Mouse (Mus musculus) cerebellum, adult 9-11 months (tissue): ENCODE results near the gene Btnl6.
"Not testable (repeated sequence)": the region's sequence is repeated elsewhere in the genome, so short reads cannot be mapped to it uniquely, and the experiment has no call there.

Source experiments
- DNase-seq: peaks from one replicate; pipeline ENCODE4 v3.0.0; 2022

The Btnl6 gene

GRCm38 (mm10) chr17:34517252-34517651, at the start of gene Btnl6:
TSS of gene Btnl6 (minus strand) at chr17:34517352.
- no peak for DNase-seq

DNA sequence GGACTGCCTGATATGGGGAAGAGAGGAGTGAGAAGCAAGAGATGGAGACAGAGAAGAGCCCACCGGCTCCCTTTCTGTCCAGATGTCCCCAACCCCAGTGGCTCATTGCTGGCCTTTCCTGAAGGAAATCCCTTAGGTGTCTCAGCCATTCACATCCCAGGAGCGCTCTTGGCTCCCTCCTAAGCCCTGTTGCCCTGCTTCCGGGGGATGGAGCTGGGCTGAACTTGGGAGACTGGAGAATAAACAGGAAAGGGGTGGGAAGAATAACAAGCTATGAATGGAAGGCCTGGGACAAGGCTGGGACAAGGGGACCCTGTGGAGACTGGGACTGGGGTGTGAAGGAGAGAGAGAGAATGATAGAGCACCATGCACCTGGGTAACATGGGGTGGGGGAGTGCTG, 47.6 kb upstream of the Btnl6 start:
- DNase-seq = no peak

DNA sequence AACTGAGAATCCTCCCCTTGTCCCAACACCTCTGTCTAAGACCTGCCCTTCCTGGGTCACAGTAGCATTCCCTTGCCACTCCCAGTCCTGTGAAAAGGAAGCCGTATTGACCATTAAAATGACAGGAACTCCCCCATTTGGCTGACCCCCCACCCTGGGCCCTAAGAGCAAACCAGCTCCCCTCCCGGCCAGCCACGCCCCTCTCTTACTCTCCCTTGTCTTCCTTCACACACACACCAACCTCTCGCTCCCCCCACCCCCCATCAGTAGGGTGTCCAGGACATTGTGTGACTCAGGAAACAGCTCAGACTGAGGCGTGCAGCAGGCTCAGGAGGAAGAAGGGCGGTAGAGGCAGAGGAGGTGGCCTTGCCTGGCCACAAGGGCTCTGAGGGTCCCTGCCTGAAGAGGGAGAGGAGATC, 46.9 kb upstream of the Btnl6 start, which contains the start of gene Notch4:
Gene Notch4, plus strand, starts transcription at position 266 of the 419 bp plus-strand sequence.
- DNase-seq = no peak

- DNase-seq = no peak
Observed at GRCm38 (mm10) chr17:34563354-34563753, 46.2 kb upstream of the Btnl6 start.

DNA sequence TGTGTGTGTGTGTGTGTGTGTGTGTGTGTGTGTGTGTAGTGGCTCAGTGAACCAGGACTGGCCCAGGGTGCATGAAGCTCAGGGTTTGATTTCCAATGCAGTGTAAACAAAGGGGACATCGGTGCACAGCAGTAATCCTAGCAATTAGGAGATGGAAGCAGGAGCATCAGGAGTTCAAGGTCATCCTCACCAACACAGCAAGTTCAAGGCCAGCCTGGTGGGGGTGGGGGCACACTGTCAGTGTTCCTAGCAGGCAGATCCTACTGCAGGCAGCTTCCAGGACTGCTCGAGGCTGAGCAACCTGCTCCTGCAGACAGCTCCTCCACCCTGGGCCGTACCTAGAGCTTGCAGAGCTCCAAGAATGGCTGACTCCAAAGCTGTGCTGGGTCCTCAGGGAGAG, 45.4 kb upstream of the Btnl6 start:
- DNase-seq = no peak

DNA sequence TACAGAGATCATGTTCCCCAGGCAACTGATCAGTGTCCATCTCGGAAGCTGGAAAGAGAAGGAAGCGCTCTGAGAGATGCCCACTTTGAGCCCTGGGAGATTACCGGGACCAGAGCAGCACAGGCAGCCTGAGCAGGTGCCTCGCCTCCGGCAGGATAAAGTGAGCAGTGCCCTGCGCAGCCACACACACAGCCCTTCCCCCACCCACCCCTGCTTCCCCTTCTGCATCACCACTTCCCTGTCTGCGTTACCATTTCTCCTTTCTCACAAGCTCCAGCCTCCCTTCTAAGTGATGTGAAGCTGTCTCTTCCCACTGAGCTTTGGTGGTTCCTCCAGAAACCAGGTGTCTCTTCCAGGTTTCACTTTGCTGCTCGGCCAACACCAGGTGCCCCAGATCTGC, 44.0 kb upstream of the Btnl6 start:
- no peak for DNase-seq

GRCm38 (mm10) chr17:34560438-34560837, 43.3 kb upstream of the Btnl6 start:
- DNase-seq = no peak

DNA sequence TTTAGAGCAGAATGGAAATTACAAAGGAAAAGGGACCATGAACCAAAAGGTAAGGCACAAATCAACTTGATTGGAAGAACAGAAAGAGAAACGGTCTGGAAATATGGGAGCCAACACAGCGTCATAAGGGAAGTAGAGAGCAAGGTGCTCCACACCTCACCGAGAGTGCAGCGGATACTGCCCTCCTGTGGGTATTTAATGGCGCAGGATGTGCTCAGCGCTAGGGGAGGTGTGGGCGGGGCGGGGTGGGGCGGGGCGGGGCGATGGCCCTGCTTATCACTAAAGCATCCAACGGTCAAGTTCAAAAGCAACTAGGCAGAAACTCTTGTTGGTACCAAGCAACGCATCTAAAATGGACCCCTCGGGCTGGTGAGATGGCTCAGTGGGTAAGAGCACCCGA, 42.7 kb upstream of the Btnl6 start:
- DNase-seq = no peak

DNA sequence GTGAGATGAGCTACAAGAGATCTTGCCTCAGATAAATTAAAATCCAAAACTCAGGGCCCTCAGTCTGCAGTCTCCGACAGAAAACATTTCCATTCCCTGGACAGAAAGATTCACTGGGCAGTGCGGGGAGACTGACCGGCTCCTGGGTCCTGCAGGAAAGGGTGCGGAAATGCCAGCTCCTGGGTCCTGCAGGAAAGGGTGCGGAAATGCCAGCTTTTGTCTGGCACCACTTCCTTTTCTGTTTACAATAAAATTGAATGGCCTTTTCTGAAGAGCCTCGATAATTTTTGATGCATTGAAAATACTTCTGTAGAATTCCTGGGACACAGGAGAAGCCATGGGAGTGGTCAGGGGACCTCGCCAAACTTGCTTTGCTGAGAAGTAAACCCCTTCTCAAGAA, 42.0 kb upstream of the Btnl6 start:
- no peak for DNase-seq

DNA sequence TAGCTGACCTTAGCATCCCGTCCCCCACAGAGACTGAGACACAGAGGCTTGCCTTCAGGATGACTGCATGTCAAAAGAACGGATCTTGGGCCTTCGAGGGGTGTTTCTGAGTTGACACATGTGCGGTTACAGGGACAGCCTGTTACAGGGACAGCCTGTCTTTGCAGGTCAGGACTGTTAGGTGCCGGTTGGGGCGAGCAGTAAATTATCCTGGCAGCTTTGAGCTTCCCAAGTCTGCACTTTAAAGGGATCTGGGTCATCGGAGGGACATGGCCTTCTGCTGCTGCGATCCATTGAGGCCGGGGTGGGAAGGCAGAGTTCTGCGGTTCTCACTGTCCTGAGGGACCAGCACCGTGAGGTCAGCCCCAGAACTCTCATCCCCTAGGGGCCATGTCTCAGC, 40.3 kb upstream of the Btnl6 start:
- no peak for DNase-seq

DNA sequence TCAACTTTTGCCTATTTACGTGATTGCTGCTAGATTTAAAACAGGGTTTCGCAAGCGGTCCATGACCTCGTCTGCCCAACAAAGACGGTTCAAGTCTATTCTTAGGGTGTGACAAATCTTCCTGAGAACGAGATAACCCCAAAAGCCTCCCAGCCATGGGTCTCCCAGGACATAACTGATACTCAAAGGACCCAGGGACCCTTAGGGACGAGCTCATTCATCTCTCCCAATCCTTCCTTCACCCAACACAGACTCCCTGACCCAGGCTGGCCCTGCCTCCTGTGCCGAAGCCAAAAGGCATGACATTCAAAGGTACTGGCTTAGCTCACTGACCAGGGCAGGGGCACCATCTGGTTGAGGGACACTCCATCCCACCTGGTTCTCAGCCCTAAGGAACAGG, 39.3 kb upstream of the Btnl6 start:
- no peak for DNase-seq

GRCm38 (mm10) chr17:34555483-34555882, 38.3 kb upstream of the Btnl6 start:
- peak; percentile 44 for DNase-seq

DNA sequence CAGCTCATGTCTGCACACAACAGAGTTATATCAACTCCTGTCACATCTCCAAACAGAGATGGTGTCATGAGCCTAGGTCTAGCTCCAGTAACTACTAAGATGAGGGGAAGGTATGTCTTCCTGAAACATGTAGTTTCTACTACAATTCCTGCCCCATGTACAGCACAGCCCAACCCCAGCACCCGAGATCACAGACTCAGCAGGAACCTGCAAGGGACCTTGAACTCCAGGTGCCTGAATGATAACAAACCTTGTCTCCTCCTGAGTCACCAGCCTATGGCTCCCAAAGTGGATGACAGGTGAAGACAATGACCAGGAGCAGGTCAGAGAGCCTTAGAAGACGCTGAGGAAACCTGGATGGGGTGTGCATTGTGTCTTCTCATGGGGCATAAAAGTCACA, 32.7 kb upstream of the Btnl6 start:
- no peak for DNase-seq

DNA sequence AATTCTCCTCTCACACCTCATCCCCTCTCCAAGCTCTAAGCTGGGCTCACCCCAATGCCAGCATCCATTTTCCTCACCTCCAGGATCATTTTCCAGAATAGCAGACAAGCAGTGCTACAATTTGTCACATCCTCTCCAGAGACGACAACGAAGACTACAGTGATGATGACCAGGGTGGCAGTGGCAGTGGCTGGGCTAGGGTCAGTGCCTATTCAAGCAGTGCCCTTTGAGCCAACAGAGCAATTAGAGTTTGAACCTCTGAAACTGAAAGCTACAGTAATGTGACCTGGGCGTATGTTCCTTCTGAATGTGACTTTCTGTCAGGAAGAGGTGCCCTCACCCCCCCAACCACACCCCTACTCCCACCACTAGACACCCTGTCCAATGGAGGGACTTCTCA, 32.0 kb upstream of the Btnl6 start:
- no peak for DNase-seq

DNA sequence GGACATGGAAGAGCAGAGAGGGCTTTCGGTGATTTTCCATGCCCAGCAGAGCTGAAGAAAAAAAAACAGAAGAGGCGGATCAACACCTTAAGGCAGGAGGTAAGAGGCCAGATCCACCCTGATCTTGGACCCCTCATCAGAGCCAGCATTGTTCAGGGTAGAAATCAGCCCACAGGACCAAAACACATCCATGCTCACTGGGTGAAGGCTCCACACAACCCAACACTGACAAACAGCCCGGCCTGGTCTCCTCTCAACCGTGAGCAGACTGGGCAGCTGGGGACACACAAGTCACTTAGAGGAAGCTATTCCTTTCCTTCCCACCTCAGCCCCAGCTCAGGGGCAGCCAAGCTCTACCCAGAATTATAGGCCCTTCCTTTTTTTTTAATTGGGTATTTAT, 30.4 kb upstream of the Btnl6 start:
- no peak for DNase-seq

DNA sequence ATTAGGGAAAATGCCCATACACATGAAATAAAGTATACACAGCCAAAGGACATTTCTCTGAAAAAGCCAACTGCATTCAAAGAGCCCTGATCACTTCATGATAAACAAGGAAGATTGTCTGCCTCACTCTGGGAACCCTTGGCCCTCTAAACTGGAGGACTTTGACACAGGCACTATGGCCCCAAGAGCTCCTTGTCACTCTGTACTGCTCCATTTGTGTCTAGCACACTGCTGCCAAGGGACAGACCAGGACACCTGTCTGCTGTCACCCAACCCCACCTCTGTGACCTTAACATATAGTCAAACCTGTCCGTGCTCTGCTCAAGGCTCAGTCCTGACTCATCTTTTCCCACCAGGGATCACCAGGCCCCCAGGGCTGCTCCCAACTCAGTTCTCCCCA, 29.6 kb upstream of the Btnl6 start:
- DNase-seq = no peak

- not testable (repeated sequence) for DNase-seq
Observed at GRCm38 (mm10) chr17:34543567-34543966, 26.4 kb upstream of the Btnl6 start.

- DNase-seq = no peak
Observed at GRCm38 (mm10) chr17:34532671-34533070, 15.5 kb upstream of the Btnl6 start.

DNA sequence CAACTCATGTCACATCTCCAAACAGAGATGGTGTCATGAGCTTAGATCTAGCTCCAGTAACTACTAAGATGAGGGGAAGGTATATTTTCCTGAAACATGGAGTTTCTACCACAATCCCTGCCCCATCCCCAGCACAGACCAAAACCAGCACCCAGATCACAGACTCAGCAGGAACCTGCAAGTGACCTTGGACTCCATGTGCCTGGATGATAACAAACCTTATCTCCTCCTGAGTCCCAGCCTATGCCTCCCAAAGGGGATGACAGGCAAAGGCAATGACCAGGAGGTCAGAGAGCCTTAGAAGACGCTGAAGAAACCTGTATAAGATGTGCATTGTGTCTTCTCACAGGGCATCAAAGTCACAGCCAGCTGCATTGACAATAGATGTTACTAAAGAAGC, 1.8 kb upstream of the Btnl6 start:
- no peak for DNase-seq

DNA sequence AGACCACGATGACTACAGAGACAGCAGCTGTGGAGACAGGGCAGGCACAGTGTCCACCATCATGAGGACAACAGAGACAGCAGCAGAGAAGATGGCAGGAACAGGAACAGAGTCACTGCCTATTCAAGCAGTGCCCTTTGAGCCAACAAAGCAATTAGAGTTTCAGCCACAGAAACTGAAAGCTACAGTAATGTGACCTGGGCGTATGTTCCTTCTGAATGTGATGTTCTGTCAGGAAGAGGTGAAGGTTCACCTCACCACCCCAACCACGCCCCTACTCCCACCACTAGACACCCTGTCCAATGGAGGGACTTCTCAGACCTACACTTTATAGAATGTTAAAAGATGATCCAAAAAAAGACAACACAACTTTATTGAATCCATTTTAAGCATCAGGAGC, 1.4 kb upstream of the Btnl6 start:
- not testable (repeated sequence) for DNase-seq

GRCm38 (mm10) chr17:34517795-34518194, 643 bp upstream of the Btnl6 start:
- DNase-seq = no peak

GRCm38 (mm10) chr17:34516514-34516913, 638 bp downstream of the Btnl6 start:
- DNase-seq = no peak

GRCm38 (mm10) chr17:34511723-34512122, 5.4 kb downstream of the Btnl6 start:
- not testable (repeated sequence) for DNase-seq

- no peak for DNase-seq
Observed at GRCm38 (mm10) chr17:34507591-34507990, 9.6 kb downstream of the Btnl6 start.

DNA sequence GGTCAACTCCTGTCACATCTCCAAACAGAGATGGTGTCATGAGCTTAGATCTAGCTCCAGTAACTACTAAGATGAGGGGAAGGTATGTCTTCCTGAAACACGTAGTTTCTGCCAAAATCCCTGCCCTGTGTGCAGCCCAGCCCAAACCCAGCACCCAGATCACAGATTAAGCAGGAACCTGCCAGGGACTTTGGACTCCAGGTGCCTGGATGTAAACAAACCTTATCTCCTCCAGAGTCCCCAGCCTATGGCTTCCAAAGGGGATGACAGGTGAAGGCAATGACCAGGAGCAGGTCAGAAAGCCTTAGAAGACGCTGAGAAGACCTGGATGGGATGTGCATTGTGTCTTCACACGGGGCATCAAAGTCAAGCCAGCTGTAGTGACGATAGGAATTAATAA, 19.4 kb downstream of the Btnl6 start:
- not testable (repeated sequence) for DNase-seq

GRCm38 (mm10) chr17:34497319-34497718, 19.8 kb downstream of the Btnl6 start:
- DNase-seq = not testable (repeated sequence)
